9 mouse cellular contexts compared by ENCODE assay signal in the genomic region with DNA sequence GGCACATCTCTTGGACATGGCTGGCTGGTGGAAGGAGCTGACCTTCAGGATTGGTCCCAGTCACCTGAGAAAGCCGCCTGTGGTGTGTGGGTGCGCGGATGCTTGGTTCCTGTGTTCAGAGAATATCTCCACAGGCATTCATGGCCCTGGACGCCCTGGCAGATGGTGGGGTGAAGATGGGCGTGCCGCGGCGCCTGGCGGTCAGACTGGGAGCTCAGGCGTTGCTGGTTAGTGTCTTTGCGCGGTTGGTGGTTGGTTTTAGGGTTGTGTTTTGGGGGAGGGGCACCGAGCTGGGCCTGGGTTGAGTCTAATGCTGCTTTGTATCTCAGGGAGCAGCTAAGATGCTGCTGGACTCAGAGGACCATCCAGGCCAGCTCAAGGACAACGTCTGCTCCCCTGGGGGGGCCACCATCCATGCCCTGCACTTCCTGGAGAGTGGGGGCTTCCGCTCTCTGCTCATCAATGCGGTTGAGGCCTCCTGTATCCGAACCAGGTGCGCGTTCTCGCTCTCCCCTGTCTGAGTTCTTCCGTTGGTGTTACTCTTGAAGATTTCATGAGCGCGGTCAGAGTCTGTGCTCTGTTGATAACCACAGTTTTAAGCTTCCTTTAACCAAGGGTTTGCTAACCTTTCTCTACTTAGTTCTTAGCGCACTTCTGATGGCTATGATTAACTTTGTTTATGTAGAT. TPM values are rescaled to one million over a fixed set of nuclear protein-coding genes. Genes with fewer than 3 reads are reported as not detected.
DNase-seq lines count a peak whose midpoint lies in the region; ATAC-seq and TF ChIP-seq lines count a peak whose summit lies in the region.
"Had no signal": no experiment of that assay in that cellular context is flagged by ENCODE, and none has a peak within 500 bp of the region (broad histone marks: within the 10 kb centered on the region; RNA-seq: fewer than 3 reads in every experiment).

No protein-coding gene starts in this region.

- no peaks in the 10 kb centered on the region for H3K9me3 ChIP-seq in megakaryocyte, embryonic 14.5 days
- H3K9me3 ChIP-seq in G1E (replicated peaks) = no peaks in the 10 kb centered on the region
- no peaks in the 10 kb centered on the region for H3K9me3 ChIP-seq in limb, embryonic 11.5 days (ENCODE audit: control insufficient read depth, low read length)
- H3K9me3 ChIP-seq: neural tube, embryonic 12.5 days had no signal

- H3K4me2 ChIP-seq in limb, embryonic 11.5 days (ENCODE audit: low read depth, severe bottlenecking) = peak overlapping the region; percentile 17; the same call in 1 of the 2 replicates

- H3K27me3 ChIP-seq in megakaryocyte, embryonic 14.5 days (replicated peaks) = no peaks in the 10 kb centered on the region
- no peaks in the 10 kb centered on the region for H3K27me3 ChIP-seq in G1E (ENCODE audit: insufficient read depth, low read length)
- no peaks in the 10 kb centered on the region for H3K27me3 ChIP-seq in limb, embryonic 11.5 days (ENCODE audit: control insufficient read depth, insufficient read depth, low read length)
- H3K27me3 ChIP-seq: neural tube, embryonic 12.5 days had no signal

- TF ChIP-seq CTCF in G1E (IDR thresholded peaks at IDR 0.05; ENCODE audit: low read depth, low read length) = no peak
- TF ChIP-seq CTCF in lung, adult 2 months (IDR thresholded peaks at IDR 0.05; ENCODE audit: insufficient read depth, low read length) = no peak

- ATAC-seq in megakaryocyte, adult 5-6 weeks (ENCODE audit: poor library complexity, severe bottlenecking) = no peak
- ATAC-seq in G1E (ENCODE audit: extremely low read depth, insufficient number of reproducible peaks, low FRiP score, poor library complexity, severe bottlenecking) = peak; percentile 37
- no peak for ATAC-seq in limb, embryonic 11.5 days (ENCODE audit: insufficient number of reproducible peaks, low FRiP score, low TSS enrichment, low read depth)

- H3K4me3 ChIP-seq in megakaryocyte, embryonic 14.5 days (replicated peaks) = peak overlapping the region; percentile 50
- H3K4me3 ChIP-seq in G1E (ENCODE audit: low read depth, low read length) = peak overlapping the region; percentile 94
- no peak overlapping the region for H3K4me3 ChIP-seq in limb, embryonic 11.5 days (ENCODE audit: low read depth, low read length)
- no peak overlapping the region for H3K4me3 ChIP-seq in lung, adult 2 months (replicated peaks; ENCODE audit: extremely low read depth, low read depth, low read length)
- H3K4me3 ChIP-seq: neural tube, embryonic 12.5 days had no signal

- no peak overlapping the region for H3K9ac ChIP-seq in limb, embryonic 11.5 days (ENCODE audit: low read length)
- H3K9ac ChIP-seq: neural tube, embryonic 12.5 days had no signal

- no peak for TF ChIP-seq POLR2A in lung, adult 2 months (IDR thresholded peaks at IDR 0.05; ENCODE audit: borderline replicate concordance, extremely low read depth, low read depth, low read length)

- H3K4me1 ChIP-seq in megakaryocyte, embryonic 14.5 days = peaks cover 64% of the 10 kb centered on the region
- H3K4me1 ChIP-seq in G1E (ENCODE audit: insufficient read depth, low read depth, low read length) = peaks cover 72% of the 10 kb centered on the region
- H3K4me1 ChIP-seq in limb, embryonic 11.5 days (ENCODE audit: control insufficient read depth, insufficient read depth, low read length) = peaks cover 9% of the 10 kb centered on the region
- 0 out of 2 replicates have a peak, but pooled peaks cover 7% of the 10 kb centered on the region for H3K4me1 ChIP-seq in lung, adult 2 months (ENCODE audit: control insufficient read depth, insufficient read depth, low read length)

- no peak overlapping the region for H3K27ac ChIP-seq in limb, embryonic 11.5 days (replicated peaks; ENCODE audit: low read depth, low read length)
- H3K27ac ChIP-seq: neural tube, embryonic 12.5 days had no signal

- peaks cover 44% of the 10 kb centered on the region for H3K36me3 ChIP-seq in megakaryocyte, embryonic 14.5 days (replicated peaks; ENCODE audit: low read length)
- peaks cover 46% of the 10 kb centered on the region for H3K36me3 ChIP-seq in G1E (replicated peaks)
- H3K36me3 ChIP-seq in limb, embryonic 11.5 days (ENCODE audit: control insufficient read depth, insufficient read depth, low read length) = peaks cover 20% of the 10 kb centered on the region

- 93% methylated on average over 24 of the region's 24 CpGs for WGBS in limb, embryonic 11.5 days
- WGBS in lung, adult 2 months = 92% methylated on average over 24 of the region's 24 CpGs

- DNase-seq in G1E (ENCODE audit: low spot score) = peak; percentile 68
- DNase-seq in limb, embryonic 11.5 days (ENCODE audit: low spot score) = no peak
- peak; percentile 61 for DNase-seq in thymus, postnatal 0 days (ENCODE audit: low spot score)
- DNase-seq in kidney, postnatal 25 days = no peak
- DNase-seq in lung, adult 2 months = no peak
- DNase-seq: kidney, adult 8-10 months had no signal

RNA-seq across cellular contexts. Expression of a gene that starts 2.5 kb away (rescaled TPM):
- 54.5 and 76.2 TPM in 2 replicates for polyA plus RNA-seq in megakaryocyte, embryonic 14.5 days (2012; ENCODE audit: insufficient read depth, low replicate concordance)
- 14.5 and 16.4 TPM in 2 replicates for total RNA-seq in megakaryocyte, adult 5-6 weeks (2015)
- total RNA-seq in megakaryocyte, adult 5-6 weeks (2017) = 17.3 and 19.6 TPM in 2 replicates
- total RNA-seq in G1E (2014; fragmentation: Nextera tagmentation) (22.7 and 24.8 TPM in 2 replicates), G1E (2017) (23.2 and 26.4 TPM in 2 replicates)
- 122 and 154 TPM in 2 replicates for polyA plus RNA-seq in G1E (2012)
- polyA plus RNA-seq in limb, embryonic 11.5 days (2014; fragmentation: Nextera tagmentation; extraction: Ambion mirVana) = 120 and 137 TPM in 2 replicates
- 142 and 147 TPM in 2 replicates for polyA plus RNA-seq in thymus, postnatal 0 days (2015; fragmentation: Nextera tagmentation; extraction: Ambion mirVana)
- polyA plus RNA-seq in lung, adult 2 months (2012; rRNA removed) = 36.7 and 43.8 TPM in 2 replicates

RNA-seq across cellular contexts. Expression of a gene that starts 13.7 kb away (rescaled TPM):
- polyA plus RNA-seq in megakaryocyte, embryonic 14.5 days (2012; ENCODE audit: insufficient read depth, low replicate concordance) = not detected in 2 replicates
- not detected in 2 replicates for total RNA-seq in megakaryocyte, adult 5-6 weeks (2015)
- total RNA-seq in megakaryocyte, adult 5-6 weeks (2017) = not detected in 2 replicates
- total RNA-seq in G1E (2014; fragmentation: Nextera tagmentation) = not detected in 2 replicates
- total RNA-seq in G1E (2017) = 0.06 and 0.11 TPM in 2 replicates
- not detected in 2 replicates for polyA plus RNA-seq in G1E (2012)
- polyA plus RNA-seq in limb, embryonic 11.5 days (2014; fragmentation: Nextera tagmentation; extraction: Ambion mirVana) = 0.08 TPM in 1 of 2 replicates, not detected in the other
- 0.86 and 0.98 TPM in 2 replicates for polyA plus RNA-seq in thymus, postnatal 0 days (2015; fragmentation: Nextera tagmentation; extraction: Ambion mirVana)
- 0.07 TPM in 1 of 2 replicates, not detected in the other for polyA plus RNA-seq in lung, adult 2 months (2012; rRNA removed)
- polyA plus RNA-seq: neural tube, embryonic 12.5 days had no signal

RNA-seq across cellular contexts. Expression of a gene that starts 28.2 kb away (rescaled TPM):
- polyA plus RNA-seq in megakaryocyte, embryonic 14.5 days (2012; ENCODE audit: insufficient read depth, low replicate concordance) = 0.83 TPM in 1 of 2 replicates, not detected in the other
- total RNA-seq in megakaryocyte, adult 5-6 weeks (2015) = 0.60 and 1.5 TPM in 2 replicates
- 0.29 and 0.98 TPM in 2 replicates for total RNA-seq in megakaryocyte, adult 5-6 weeks (2017)
- total RNA-seq in G1E (2014; fragmentation: Nextera tagmentation) (not detected in 2 replicates), G1E (2017) (not detected in 2 replicates)
- polyA plus RNA-seq in G1E (2012) = 0.08 TPM in 1 of 2 replicates, not detected in the other
- polyA plus RNA-seq in limb, embryonic 11.5 days (2014; fragmentation: Nextera tagmentation; extraction: Ambion mirVana) = 0.12 and 1.4 TPM in 2 replicates
- polyA plus RNA-seq in thymus, postnatal 0 days (2015; fragmentation: Nextera tagmentation; extraction: Ambion mirVana) = 1.7 and 2.9 TPM in 2 replicates
- polyA plus RNA-seq in lung, adult 2 months (2012; rRNA removed) = 11.4 and 11.5 TPM in 2 replicates

RNA-seq across cellular contexts. Expression of a gene that starts 35.5 kb away (rescaled TPM):
- polyA plus RNA-seq in megakaryocyte, embryonic 14.5 days (2012; ENCODE audit: insufficient read depth, low replicate concordance) = 1.5 and 6.7 TPM in 2 replicates
- total RNA-seq in megakaryocyte, adult 5-6 weeks (2015) = 35.0 and 35.5 TPM in 2 replicates
- total RNA-seq in megakaryocyte, adult 5-6 weeks (2017) = 31.7 and 35.2 TPM in 2 replicates
- total RNA-seq in G1E (2014; fragmentation: Nextera tagmentation) (3.2 and 4.3 TPM in 2 replicates), G1E (2017) (2.8 and 3.1 TPM in 2 replicates)
- polyA plus RNA-seq in G1E (2012) = 2.8 and 3.4 TPM in 2 replicates
- polyA plus RNA-seq in limb, embryonic 11.5 days (2014; fragmentation: Nextera tagmentation; extraction: Ambion mirVana) = 5.6 and 6.1 TPM in 2 replicates
- 13.8 and 14.4 TPM in 2 replicates for polyA plus RNA-seq in thymus, postnatal 0 days (2015; fragmentation: Nextera tagmentation; extraction: Ambion mirVana)
- polyA plus RNA-seq in lung, adult 2 months (2012; rRNA removed) = 70.4 and 81.7 TPM in 2 replicates

RNA-seq across cellular contexts. Expression of a gene that starts 55.7 kb away (rescaled TPM):
- polyA plus RNA-seq in megakaryocyte, embryonic 14.5 days (2012; ENCODE audit: insufficient read depth, low replicate concordance) = 8.2 and 18.2 TPM in 2 replicates
- total RNA-seq in megakaryocyte, adult 5-6 weeks (2015) = 18.1 and 21.1 TPM in 2 replicates
- total RNA-seq in megakaryocyte, adult 5-6 weeks (2017) = 24.8 and 34.9 TPM in 2 replicates
- total RNA-seq in G1E (2014; fragmentation: Nextera tagmentation) (41.0 and 43.2 TPM in 2 replicates), G1E (2017) (52.6 and 72.2 TPM in 2 replicates)
- 37.2 and 51.6 TPM in 2 replicates for polyA plus RNA-seq in G1E (2012)
- polyA plus RNA-seq in limb, embryonic 11.5 days (2014; fragmentation: Nextera tagmentation; extraction: Ambion mirVana) = 44.1 and 46.9 TPM in 2 replicates
- 34.4 and 38.7 TPM in 2 replicates for polyA plus RNA-seq in thymus, postnatal 0 days (2015; fragmentation: Nextera tagmentation; extraction: Ambion mirVana)
- 8.7 and 11.1 TPM in 2 replicates for polyA plus RNA-seq in lung, adult 2 months (2012; rRNA removed)

Comparison
In these comparisons a context has a peak if more than half of its experiments do, and no peak if none do; other contexts are left out.
1. H3K4me3 ChIP-seq: peak in megakaryocyte, embryonic 14.5 days (single experiment) and G1E (single experiment); none in limb, embryonic 11.5 days (single experiment) and lung, adult 2 months (single experiment).
2. DNase-seq: peak in G1E (single experiment) and thymus, postnatal 0 days (single experiment); none in limb, embryonic 11.5 days (single experiment), kidney, postnatal 25 days (0 of 2) and lung, adult 2 months (single experiment).